Mouse (Mus musculus) liver (tissue): ENCODE results near the gene Tnfrsf17.
"Not testable (repeated sequence)": the region's sequence is repeated elsewhere in the genome, so short reads cannot be mapped to it uniquely, and the experiment has no call there.

ENCODE experiments used
- DNase-seq: peaks from one replicate; pipeline ENCODE4 v3.0.0-alpha.2; 2020; ENCODE audit warnings: mixed read lengths

The Tnfrsf17 gene

GRCm38 (mm10) chr16:11351903-11352302 is 38.3 kb downstream of the Tnfrsf17 start:
- DNase-seq, result no peak

DNA sequence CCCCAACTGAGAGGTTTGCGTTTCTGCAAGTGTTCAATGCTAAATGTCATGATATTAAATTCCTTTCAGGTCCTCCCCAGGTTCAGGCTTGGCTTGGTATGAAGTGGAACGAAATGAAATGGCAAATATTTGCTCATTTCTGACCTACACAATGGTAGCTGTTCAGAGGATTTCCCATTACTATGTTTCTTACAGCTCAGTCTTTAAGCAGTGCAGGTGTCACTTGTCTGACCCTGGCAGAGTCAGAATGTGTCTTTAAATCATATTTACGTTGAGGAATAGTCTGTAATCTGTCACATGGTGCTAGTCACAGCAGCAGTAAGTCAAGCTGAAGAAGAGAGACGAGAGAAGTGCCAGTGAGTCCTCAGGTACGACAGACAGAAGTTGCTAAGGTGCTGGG is 45.6 kb downstream of the Tnfrsf17 start:
- DNase-seq, result no peak

- DNase-seq, result no peak
Observed at GRCm38 (mm10) chr16:11359919-11360318, 46.3 kb downstream of the Tnfrsf17 start.

DNA sequence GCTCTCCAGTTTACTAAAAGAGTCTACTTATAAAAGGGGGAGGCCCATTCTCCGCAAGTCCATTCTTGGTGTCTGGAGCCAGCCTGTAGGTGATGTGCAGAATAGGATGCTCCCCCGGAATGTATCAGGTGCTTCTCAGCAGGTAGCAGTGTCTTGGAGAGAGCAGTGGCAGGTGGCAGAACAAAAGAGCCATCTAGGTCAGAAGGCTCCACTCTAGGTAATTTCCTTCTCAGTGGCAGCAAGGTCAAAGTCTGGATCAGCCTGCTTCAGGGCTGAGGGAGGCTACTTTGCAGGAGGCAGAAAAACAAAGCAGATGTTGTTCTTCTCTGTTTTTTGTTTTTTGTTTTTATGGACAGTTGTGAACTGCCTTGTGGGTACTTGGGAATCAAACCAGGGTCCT is 47.0 kb downstream of the Tnfrsf17 start:
- not testable (repeated sequence) for DNase-seq

DNA sequence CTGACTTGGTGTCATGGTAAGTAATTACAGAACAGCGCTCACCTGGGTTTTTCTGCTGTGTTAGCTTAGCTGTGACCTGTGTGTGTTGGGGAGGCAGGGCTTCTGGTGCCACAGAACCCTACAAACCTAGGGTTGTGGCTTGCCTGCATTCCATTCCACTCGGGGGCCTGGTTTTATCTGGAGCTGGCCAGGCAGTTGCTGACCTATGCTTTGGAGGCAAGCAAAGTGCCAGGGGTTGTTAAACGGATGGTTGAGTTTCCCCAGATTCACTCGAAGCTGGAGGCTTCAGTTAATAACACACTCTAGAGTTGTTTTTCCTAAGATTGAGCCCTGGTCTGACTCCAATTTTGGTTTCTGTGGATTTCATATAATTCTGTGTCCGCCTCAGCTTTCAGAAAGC is 52.0 kb downstream of the Tnfrsf17 start:
- no peak for DNase-seq

DNA sequence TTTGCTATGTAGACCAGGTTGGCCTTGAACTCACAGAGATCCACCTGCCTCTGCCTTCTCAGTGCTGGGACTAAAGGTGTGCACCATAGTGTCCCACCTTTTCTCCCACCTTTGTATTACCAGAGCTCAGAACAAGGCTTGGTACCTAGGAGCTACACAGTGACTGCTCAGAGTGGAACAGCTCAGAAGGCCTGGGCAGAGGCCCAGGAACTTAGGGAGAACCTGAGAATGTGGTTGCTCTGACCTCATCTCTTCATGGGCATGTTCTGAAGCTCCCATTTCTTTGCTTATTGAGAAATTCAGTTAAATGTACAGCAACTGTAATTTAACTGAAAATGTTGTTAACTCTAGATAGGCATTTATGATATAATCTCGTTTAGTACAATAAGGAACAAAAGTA is 53.2 kb downstream of the Tnfrsf17 start:
- DNase-seq, result no peak

- no peak for DNase-seq
Observed at GRCm38 (mm10) chr16:11368412-11368811, 54.8 kb downstream of the Tnfrsf17 start.

GRCm38 (mm10) chr16:11369162-11369561 is 55.5 kb downstream of the Tnfrsf17 start:
- no peak for DNase-seq

DNA sequence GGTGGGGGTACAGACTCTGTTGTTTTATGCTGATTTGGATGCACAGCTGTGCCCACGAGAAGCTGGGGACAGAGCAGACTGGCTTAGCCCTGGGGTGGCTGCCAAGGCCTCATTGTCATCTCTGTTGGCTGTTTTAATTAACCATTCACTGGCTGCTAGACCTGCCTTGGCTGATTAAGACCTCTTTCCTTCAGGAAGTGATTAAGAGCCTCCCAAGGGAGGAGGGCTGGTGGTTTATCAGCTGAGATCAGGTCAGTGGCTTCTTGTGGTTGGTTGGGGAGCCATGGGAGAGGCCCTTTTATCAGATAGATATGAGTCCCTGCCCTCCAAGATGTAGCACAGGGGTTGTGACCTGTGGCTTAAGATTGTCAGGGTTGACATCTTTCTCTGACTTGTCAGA is 56.0 kb downstream of the Tnfrsf17 start:
- peak; percentile 29 for DNase-seq
